Mouse (Mus musculus): ENCODE results near the gene Zp1.

Gene Zp1

GRCm38 (mm10) chr19:10878201-10878837 is 42.1 kb downstream of the Zp1 start:
- DNase-seq (ENCODE audit: low spot score) = no peak

- no peak for DNase-seq (ENCODE audit: low spot score)
Observed at GRCm38 (mm10) chr19:10871328-10871961, 49.0 kb downstream of the Zp1 start.

- no peak for DNase-seq (ENCODE audit: low spot score)
Observed at GRCm38 (mm10) chr19:10870676-10871075, 49.8 kb downstream of the Zp1 start.

- DNase-seq (ENCODE audit: low spot score) = no peak
Observed at GRCm38 (mm10) chr19:10869886-10870527, 50.4 kb downstream of the Zp1 start, which contains the start of gene Tmem132a. Gene Tmem132a, minus strand, starts transcription at chr19:10869940.

- no peak for DNase-seq (ENCODE audit: low spot score)
Observed at GRCm38 (mm10) chr19:10869241-10869885, 51.1 kb downstream of the Zp1 start.

GRCm38 (mm10) chr19:10868623-10869141 is 51.8 kb downstream of the Zp1 start:
- DNase-seq (ENCODE audit: low spot score) = no peak

GRCm38 (mm10) chr19:10867946-10868622 is 52.3 kb downstream of the Zp1 start:
- no peak for DNase-seq (ENCODE audit: low spot score)

GRCm38 (mm10) chr19:10866351-10866750 is 54.1 kb downstream of the Zp1 start:
- no peak for DNase-seq (ENCODE audit: low spot score)

Measured in spleen, adult 12 weeks (tissue).